Mouse (Mus musculus) embryonic facial prominence, embryonic 12.5 days (tissue): Measurements from ENCODE around the gene Ramp2. TPM values are rescaled to one million over a fixed set of nuclear protein-coding genes. Genes with fewer than 3 reads are reported as not detected.
A peak's percentile ranks its signal among the peaks of the same experiment; 100 is the strongest.

Experiments
- ATAC-seq: fragments of 200-750 bp; cut with Nextera tagmentation; 2 replicates; pipeline ENCODE4 v1.8.0; 2017; ENCODE audit not compliant: insufficient number of reproducible peaks, insufficient read depth, low FRiP score, low TSS enrichment
- H3K27ac ChIP-seq: fragments of 300-500 bp; sonication (generic); 2 replicates; pipeline ENCODE4 v1.5.1; 2016; ENCODE audit warnings: mild to moderate bottlenecking
- H3K27me3 ChIP-seq: fragments of 300-500 bp; sonication (generic); 2 replicates; pipeline ENCODE4 v1.6.1; 2016; ENCODE audit warnings: mild to moderate bottlenecking, moderate library complexity
- H3K36me3 ChIP-seq: fragments of 300-500 bp; sonication (generic); 2 replicates; pipeline ENCODE4 v1.6.1; 2016; ENCODE audit warnings: mild to moderate bottlenecking
- H3K4me1 ChIP-seq: fragments of 300-500 bp; sonication (generic); 2 replicates; pipeline ENCODE4 v1.6.1; 2016
- H3K4me2 ChIP-seq: fragments of 300-500 bp; sonication (generic); replicated peaks from 2 replicates; pipeline ENCODE4 v1.6.1; 2016; ENCODE audit warnings: mild to moderate bottlenecking, moderate library complexity
- H3K4me3 ChIP-seq: fragments of 300-500 bp; sonication (generic); 2 replicates; pipeline ENCODE4 v1.5.1; 2016; ENCODE audit warnings: mild to moderate bottlenecking
- H3K9ac ChIP-seq: fragments of 300-500 bp; sonication (generic); 2 replicates; pipeline ENCODE4 v1.6.1; 2016; ENCODE audit warnings: mild to moderate bottlenecking, moderate library complexity
- H3K9me3 ChIP-seq: fragments of 300-500 bp; sonication (generic); 2 replicates; pipeline ENCODE4 v1.6.1; 2016; ENCODE audit warnings: mild to moderate bottlenecking, moderate library complexity
- WGBS: fragments of 180-500 bp; shearing (Covaris S2); methylation state at CpG from one replicate; pipeline ENCODE4 v1.1.7; 2016; 5-methylcytosine and 5-hydroxymethylcytosine counted together
- polyA plus RNA-seq: library from polyadenylated mRNA; unstranded; fragments of >200 nt; fragmentation: Nextera tagmentation; extraction: Ambion mirVana; gene quantifications from 2 replicates; pipeline ENCODE4 v1.2.1, GENCODE M21; 2016

Ramp2 gene
- polyA plus RNA-seq, 1 experiment from 2014 or later = 80.2 TPM

DNA sequence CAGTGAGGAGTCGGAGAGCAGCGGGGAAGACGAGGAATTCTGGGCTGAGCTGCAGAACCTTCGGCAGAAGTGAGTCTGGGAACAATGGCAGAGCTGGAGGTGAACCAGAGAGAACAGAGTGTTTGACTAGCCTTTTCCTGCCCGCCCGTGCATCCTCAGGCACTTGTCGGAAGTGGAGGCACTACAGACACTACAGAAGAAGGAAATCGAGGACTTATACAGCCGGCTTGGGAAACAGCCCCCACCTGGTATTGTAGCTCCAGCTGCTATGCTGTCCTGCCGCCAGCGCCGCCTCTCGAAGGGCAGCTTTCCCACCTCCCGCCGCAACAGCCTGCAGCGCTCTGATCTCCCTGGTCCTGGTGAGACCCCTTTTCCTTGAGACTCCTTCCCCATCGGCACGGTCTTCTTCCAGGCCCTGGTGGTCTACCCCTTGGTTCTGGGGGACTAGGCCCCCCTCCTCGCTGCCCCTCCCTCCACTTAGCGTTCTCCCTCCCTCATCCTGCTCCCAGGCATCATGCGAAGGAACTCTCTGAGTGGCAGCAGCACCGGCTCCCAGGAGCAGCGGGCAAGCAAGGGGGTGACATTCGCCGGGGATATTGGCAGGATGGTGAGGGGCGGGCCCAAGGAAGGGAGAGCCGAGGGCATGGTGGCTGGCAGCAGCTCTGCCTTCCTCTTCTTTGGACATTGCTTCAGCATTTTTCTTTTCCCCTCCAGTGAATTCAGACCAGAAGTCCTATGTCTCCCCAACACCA is 30.7 kb downstream of the Ramp2 start:
- H3K27me3 ChIP-seq = 0 out of 2 replicates have a peak, but pooled peaks cover 6% of the 10 kb centered on the region
- H3K4me1 ChIP-seq = peaks cover 18% of the 10 kb centered on the region
- 0 out of 2 replicates have a peak overlapping the region, but pooled peaks have one; percentile 25 for H3K9ac ChIP-seq
- peak overlapping the region; percentile 12 for H3K4me3 ChIP-seq
- H3K27ac ChIP-seq = no peak overlapping the region
- peak overlapping the region; percentile 73 for H3K4me2 ChIP-seq
- peaks cover 11% of the 10 kb centered on the region; the same call in 1 of the 2 replicates for H3K36me3 ChIP-seq
- WGBS = 29% methylated on average over 26 of the region's 27 CpGs
- ATAC-seq = no peak
- H3K9me3 ChIP-seq = no peaks in the 10 kb centered on the region

GRCm38 (mm10) chr11:101277381-101278222 is 31.8 kb downstream of the Ramp2 start:
- 0 out of 2 replicates have a peak, but pooled peaks cover 4% of the 10 kb centered on the region for H3K27me3 ChIP-seq
- no peak overlapping the region for H3K27ac ChIP-seq
- no peak for ATAC-seq
- H3K4me1 ChIP-seq = peaks cover 18% of the 10 kb centered on the region
- no peaks in the 10 kb centered on the region for H3K9me3 ChIP-seq
- peak overlapping the region; percentile 62 for H3K4me3 ChIP-seq
- WGBS = 74% methylated on average over 12 of the region's 12 CpGs
- peak overlapping the region; percentile 62 for H3K9ac ChIP-seq
- H3K36me3 ChIP-seq = peaks cover 11% of the 10 kb centered on the region; the same call in 1 of the 2 replicates
- peak overlapping the region; percentile 73 for H3K4me2 ChIP-seq

- WGBS = 11% methylated on average over 45 of the region's 45 CpGs
- peak within 1 kb of the TSS; percentile 62 for H3K9ac ChIP-seq
- H3K4me1 ChIP-seq = peaks cover 18% of the 10 kb centered on the region
- ATAC-seq = peak; percentile 91
- H3K27ac ChIP-seq = 0 out of 2 replicates have a peak within 1 kb of the TSS, but pooled peaks have one; percentile 32
- no peaks in the 10 kb centered on the region for H3K9me3 ChIP-seq
- H3K4me3 ChIP-seq = peak within 1 kb of the TSS; percentile 62
- H3K36me3 ChIP-seq = peaks cover 11% of the 10 kb centered on the region; the same call in 1 of the 2 replicates
- 0 out of 2 replicates have a peak, but pooled peaks cover 4% of the 10 kb centered on the region for H3K27me3 ChIP-seq
- peak within 1 kb of the TSS; percentile 73 for H3K4me2 ChIP-seq
Observed at GRCm38 (mm10) chr11:101278223-101279192, 32.7 kb downstream of the Ramp2 start, which contains the start of the genes Cntd1 and Coa3. Gene Cntd1 (plus strand): TSS chr11:101279012. Gene Coa3 (minus strand): TSS chr11:101279114.

- Histone ChIP-seq H3K4me2 (peak overlapping the region; percentile 73), H3K27ac (no peak overlapping the region), H3K4me1 (peaks cover 18% of the 10 kb centered on the region), H3K4me3 (peak overlapping the region; percentile 62), H3K36me3 (peaks cover 11% of the 10 kb centered on the region; the same call in 1 of the 2 replicates), H3K9me3 (no peaks in the 10 kb centered on the region), H3K27me3 (0 out of 2 replicates have a peak, but pooled peaks cover 4% of the 10 kb centered on the region), H3K9ac (no peak overlapping the region; the same call in 1 of the 2 replicates)
- 0 out of 2 replicates have a peak, but pooled peaks have one; percentile 8 for ATAC-seq
- 64% methylated on average over 14 of the region's 14 CpGs for WGBS
Observed at GRCm38 (mm10) chr11:101279193-101279569, 33.4 kb downstream of the Ramp2 start.

DNA sequence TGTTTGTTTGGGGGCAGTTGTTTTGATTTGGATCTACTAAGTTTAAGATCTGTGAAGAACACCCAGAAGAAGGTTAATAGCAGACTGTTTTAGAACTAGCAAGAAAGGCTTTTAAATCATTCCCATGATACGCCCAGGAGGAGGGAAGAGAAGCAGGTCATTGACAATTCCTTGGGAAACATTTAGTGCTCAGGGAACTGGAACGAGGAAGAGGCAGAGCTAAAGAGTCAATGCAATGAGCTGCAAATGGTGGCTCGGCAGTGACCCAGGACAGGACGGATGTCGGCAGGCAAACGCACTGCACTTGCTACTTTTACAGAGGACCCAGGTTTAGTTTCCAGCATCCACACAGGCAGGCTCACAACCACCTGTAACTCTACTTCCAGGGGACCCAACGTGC is 35.0 kb downstream of the Ramp2 start:
- H3K4me2 ChIP-seq = no peak overlapping the region
- no peak overlapping the region for H3K27ac ChIP-seq
- H3K4me3 ChIP-seq = no peak overlapping the region
- peaks cover 13% of the 10 kb centered on the region; the same call in 1 of the 2 replicates for H3K36me3 ChIP-seq
- no peaks in the 10 kb centered on the region for H3K9me3 ChIP-seq
- WGBS = 51% methylated on average over 7 of the region's 7 CpGs
- 0 out of 2 replicates have a peak, but pooled peaks cover 4% of the 10 kb centered on the region for H3K27me3 ChIP-seq
- no peak overlapping the region for H3K9ac ChIP-seq
- peaks cover 18% of the 10 kb centered on the region for H3K4me1 ChIP-seq
- ATAC-seq = no peak

- no peak overlapping the region for H3K4me3 ChIP-seq
Observed at GRCm38 (mm10) chr11:101282896-101283295, 37.1 kb downstream of the Ramp2 start.

GRCm38 (mm10) chr11:101283805-101284204 is 38.0 kb downstream of the Ramp2 start:
- Histone ChIP-seq H3K9me3 (no peaks in the 10 kb centered on the region), H3K27ac (no peak overlapping the region), H3K4me3 (no peak overlapping the region), H3K4me1 (no peaks in the 10 kb centered on the region), H3K36me3 (peaks cover 11% of the 10 kb centered on the region), H3K27me3 (no peaks in the 10 kb centered on the region), H3K4me2 (no peak overlapping the region), H3K9ac (no peak overlapping the region)
- 66% methylated on average over 4 of the region's 4 CpGs for WGBS
- no peak for ATAC-seq

More at GRCm38 (mm10) chr11:101282896-101283295, 37.1 kb downstream of the Ramp2 start:
- H3K9me3 ChIP-seq = no peaks in the 10 kb centered on the region
- H3K36me3 ChIP-seq = peaks cover 4% of the 10 kb centered on the region; the same call in 1 of the 2 replicates
- no peaks in the 10 kb centered on the region for H3K27me3 ChIP-seq
- WGBS = 35% methylated on average over 5 of the region's 5 CpGs
- ATAC-seq = no peak
- no peak overlapping the region for H3K9ac ChIP-seq
- peaks cover 4% of the 10 kb centered on the region for H3K4me1 ChIP-seq
- no peak overlapping the region for H3K4me2 ChIP-seq
- no peak overlapping the region for H3K27ac ChIP-seq

DNA sequence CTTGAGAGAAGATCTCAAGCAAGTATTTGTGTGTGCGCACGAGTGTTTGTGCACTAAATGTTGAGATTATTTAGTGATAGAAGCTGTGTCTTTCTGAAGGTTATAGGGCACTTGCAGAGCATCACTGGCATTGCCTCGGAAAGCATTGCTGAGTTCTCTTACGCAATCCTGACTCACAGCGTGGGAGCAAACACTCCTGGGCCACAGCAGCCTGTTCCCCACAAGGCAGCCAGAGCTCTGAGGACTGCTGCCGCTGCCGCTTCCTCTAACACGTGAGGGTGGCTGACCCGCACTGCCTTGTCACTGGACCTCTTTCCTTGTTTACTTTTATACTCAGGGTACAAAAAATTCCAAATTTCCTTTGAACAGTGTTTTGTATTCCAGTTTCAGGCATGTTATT is 41.5 kb downstream of the Ramp2 start:
- Histone ChIP-seq H3K4me3 (no peak overlapping the region), H3K36me3 (peaks cover 45% of the 10 kb centered on the region), H3K4me1 (no peaks in the 10 kb centered on the region), H3K9ac (no peak overlapping the region), H3K27ac (no peak overlapping the region), H3K27me3 (no peaks in the 10 kb centered on the region), H3K4me2 (no peak overlapping the region), H3K9me3 (no peaks in the 10 kb centered on the region)
- no peak for ATAC-seq
- WGBS = 89% methylated on average over 9 of the region's 9 CpGs

GRCm38 (mm10) chr11:101291231-101291630 is 45.4 kb downstream of the Ramp2 start:
- 96% methylated on average over 8 of the region's 8 CpGs for WGBS
- Histone ChIP-seq H3K27ac (no peak overlapping the region), H3K4me1 (no peaks in the 10 kb centered on the region), H3K27me3 (no peaks in the 10 kb centered on the region), H3K36me3 (peaks cover 74% of the 10 kb centered on the region), H3K9me3 (no peaks in the 10 kb centered on the region), H3K4me2 (no peak overlapping the region), H3K9ac (no peak overlapping the region), H3K4me3 (no peak overlapping the region)
- no peak for ATAC-seq

DNA sequence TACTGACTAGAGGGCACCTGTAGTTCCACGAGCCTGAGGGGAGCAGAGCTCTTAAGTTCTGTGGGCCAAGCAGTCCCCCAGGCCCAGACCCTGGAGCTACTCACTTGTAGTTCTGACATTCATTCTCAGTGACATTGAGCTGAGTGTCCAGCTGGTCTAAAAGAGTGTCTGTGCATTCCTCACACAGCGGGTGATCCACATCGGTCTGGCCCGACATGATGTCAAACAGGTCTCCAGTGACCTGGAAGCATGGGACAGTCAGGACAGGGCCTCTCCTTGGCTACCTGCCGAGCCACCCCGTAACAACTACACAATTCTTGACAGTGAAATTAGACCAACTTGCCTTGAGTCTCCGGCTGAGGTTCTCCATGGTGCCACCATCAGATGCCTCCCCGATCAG is 49.4 kb downstream of the Ramp2 start:
- no peaks in the 10 kb centered on the region for H3K4me1 ChIP-seq
- no peaks in the 10 kb centered on the region for H3K27me3 ChIP-seq
- peaks cover 71% of the 10 kb centered on the region for H3K36me3 ChIP-seq
- H3K9me3 ChIP-seq = no peaks in the 10 kb centered on the region
- H3K4me2 ChIP-seq = no peak overlapping the region
- no peak overlapping the region for H3K27ac ChIP-seq
- 94% methylated on average over 8 of the region's 8 CpGs for WGBS
- H3K4me3 ChIP-seq = no peak overlapping the region
- no peak for ATAC-seq
- no peak overlapping the region for H3K9ac ChIP-seq
